Mouse (Mus musculus) retina, adult 2 months (tissue): ENCODE results near the gene Grid2ip.

Source experiments
- DNase-seq: peaks from one replicate; pipeline ENCODE4 v3.0.0-alpha.2; 2012; ENCODE audit warnings: low read depth, low spot score

Gene Grid2ip

DNA sequence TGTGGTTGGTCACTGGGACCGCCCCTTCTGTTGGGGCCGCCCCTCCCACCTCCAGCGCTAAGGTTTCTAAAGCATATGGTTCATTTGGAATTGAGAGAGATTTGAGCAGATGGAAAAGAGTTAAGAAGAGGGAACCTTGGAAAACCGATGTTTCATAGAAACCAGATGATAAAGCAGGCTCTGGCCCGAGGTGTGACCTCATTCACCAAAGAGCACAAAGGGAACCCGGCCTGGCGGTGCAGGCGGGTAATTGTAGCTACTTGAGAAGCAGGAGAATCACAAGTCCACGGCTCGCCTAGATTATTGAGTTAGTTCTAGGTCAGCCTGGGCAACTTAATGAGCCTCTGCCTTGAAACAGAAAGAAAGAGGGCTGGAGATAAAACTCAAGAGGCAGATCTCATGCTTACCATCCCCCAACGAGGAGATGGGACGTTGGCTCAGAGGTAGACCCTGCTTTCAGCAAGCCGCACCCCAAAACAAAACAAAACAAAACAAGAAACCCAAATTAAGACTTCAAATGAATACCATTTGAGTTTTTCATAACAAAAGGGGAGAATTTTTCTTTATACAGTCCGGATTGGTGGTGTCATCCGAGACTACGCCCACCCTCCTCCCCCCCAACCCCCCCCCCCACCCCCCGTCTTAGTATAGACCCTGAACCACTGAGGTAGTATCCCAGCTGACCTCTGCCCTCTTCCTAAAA lies at the start of gene Grid2ip:
Gene Grid2ip (plus strand): TSS at position 653 of the 703 bp plus-strand sequence.
- DNase-seq = no peak

DNA sequence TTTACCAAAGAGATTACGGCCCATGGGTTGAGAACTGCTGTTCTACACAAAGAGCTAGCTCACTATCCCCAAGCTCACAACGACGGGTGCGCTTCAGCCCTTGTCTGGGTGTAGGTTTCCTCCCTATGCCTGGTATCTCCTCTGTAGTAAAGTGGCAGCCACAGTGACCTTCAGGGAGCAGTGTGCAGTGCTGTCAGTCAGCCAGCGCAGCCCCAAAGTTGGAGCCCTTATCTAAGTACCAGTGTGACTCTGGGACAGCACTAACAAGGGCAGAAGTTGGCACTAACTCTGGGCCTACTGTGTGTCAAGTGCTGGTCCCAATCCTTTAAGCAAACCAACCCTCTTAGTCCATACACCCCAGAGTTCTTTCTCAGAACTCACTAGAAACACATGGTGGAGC lies 48.3 kb upstream of the Grid2ip start:
- DNase-seq = no peak

DNA sequence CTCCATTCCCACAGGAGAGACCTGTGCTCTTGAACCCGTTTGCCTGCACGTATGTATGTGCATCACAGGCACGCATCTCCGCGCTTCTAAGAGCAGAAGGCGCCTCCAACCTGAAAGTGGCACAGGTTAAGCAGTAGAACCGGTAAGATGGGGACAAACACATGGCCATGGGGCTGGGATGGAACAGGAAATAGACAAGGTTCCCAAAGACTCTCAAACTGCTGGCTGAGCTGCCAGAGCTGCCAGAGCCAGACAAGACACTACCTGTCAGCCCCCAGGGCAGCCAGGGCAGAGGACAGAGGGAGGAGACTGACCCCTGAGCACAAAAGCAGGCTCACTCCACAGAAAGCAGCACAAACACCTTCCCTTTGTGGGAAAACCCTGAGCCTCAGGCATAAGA lies 47.2 kb upstream of the Grid2ip start:
- DNase-seq = no peak

DNA sequence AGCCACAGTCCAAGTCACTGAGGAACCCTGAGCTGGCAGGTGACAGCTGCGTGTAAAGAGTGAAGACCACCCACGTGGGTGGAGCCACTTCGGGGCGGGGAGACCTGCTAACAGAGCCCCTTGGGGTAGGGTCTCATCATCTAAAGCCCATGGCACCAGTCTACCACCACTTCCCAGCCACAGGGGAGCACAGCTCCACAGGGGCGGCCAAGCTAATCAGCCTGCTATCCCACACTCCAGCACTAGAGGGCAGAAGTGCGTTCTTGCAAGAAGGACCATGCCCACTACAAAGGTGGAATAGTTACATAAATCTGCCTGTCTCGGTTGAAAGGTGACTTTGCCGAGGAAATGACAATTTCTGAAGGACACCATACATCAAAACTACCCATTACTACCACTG lies 45.3 kb upstream of the Grid2ip start:
- peak; percentile 53 for DNase-seq

DNA sequence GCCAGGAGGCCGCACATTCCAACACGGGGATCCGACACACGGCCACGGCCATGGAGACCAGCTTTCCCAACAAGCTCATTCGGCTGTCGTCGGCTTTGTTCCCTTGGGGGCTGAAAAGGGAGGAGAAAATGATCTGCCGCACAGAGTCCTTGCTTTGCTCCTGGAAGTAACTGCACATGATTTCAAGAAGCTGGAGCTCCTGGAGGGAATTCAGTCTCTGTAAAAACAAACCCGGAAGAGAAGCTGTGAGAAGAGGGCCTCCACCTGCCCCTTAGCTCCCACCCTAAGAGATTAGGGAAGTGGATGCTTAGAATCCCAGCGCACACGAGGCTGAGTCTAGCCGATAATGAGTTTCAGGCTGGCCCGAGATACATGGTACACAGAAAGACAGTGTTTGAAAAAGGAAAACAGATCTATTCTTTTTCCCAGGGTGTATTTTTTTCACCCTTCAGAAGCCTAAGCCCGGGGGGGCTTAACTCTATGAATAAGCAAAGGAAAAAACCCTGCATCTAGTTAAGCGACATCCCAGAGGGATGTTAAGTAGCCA lies 42.9 kb upstream of the Grid2ip start:
- DNase-seq = no peak

DNA sequence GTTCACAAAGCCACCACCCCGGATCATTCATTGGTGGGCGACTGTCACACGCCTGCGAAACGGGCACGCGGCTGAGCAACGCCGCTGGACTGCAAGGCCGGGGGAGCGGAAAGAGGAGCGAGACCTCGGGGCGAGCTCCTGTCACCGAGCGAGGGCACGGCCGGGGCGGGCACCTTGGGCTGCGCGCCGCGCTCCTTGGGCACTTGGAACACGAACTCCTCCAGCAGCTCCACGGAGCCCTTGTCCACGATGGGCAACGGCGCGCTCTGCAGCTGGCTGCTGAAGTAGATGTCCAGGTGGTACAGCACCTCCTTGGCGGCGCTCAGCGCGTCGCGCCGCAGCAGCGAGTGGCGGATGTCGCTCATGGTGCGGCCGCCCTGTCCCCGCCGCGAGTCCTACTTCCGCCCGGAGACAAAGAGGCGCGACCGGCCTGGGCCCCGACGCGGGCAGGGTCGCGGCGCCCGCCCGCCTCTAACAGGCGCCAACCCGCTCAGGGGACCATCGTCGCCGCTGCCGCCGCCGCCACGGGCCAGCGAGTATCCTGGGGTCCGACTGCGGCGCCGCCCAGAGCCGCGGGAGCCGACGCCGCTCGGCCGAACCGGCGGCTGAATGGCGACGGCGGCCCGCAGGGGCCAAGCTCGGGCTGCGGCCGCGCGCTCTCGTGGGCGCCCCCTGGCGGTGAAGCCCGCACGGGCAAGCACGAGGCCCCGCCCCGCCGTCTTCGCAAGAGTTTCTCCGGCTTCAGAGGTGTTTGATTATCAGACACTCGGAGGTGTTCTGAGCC lies 42.2 kb upstream of the Grid2ip start, which contains the start of gene E130309D02Rik:
Gene E130309D02Rik (minus strand): TSS at position 631 of the 784 bp plus-strand sequence.
- DNase-seq = peak; percentile 71

DNA sequence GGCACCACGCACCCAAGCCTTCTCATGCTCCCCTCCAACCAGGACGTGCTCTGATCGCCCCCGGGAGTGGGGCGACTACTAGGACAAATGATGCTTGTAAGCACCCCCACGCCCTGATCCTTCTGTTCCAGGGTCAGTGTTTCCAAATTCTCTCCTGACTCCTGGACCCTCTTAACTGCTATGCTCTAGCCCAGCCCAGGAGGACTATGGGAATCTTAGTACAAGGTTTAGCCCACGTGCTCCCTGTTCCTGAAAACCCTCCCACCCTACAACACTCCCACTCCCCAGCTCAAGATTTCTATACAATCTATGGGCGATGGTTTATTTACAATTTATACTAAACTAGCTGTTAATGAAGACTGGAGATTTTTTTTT lies 41.6 kb upstream of the Grid2ip start:
- no peak for DNase-seq

DNA sequence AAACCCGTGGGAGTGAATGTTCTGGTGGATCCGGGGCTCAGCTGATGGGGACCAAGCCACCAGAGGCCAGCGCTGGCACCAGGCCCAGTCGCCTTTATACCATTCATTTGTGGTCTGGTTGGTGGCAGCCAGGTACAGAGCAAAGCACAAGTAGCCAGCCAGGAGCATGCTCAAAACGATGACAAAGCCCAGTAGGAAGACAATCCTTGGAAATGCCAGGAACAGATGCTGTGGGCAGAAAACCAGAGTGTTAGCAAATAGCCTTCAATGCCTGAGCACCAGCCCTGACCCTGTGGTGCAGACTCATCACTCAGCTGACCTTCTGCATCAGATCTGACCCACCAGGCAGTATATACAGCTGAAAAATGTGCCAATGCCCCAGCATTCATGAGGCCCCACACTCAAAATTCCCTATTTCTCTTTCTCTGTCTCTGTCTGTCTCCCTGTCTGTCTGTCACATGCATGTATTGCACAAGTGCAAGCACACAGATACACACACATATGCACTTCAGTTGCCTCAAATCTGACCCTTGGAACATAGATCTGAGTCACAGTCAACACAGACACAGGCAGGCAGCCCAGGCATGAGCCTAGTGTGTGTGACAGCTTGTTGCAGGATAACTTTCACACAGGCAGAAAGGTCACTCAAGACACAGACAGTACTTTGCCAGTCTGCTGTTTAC lies 40.4 kb upstream of the Grid2ip start:
- DNase-seq = no peak

DNA sequence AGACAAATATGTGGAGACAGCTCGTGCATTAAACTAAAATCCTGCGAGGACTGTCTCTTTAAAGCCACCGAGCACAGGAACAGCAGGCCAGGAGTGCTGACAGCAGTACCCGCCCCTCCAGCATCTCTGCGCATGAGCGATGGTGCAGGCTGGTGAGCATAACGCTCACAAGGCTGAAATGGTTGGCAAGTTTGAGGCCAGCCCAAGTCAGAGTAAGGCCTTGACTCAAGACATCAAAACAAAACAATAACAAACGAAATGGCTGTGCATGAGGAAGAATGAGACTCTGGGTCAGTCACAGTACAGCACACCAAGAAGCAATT lies 39.9 kb upstream of the Grid2ip start:
- DNase-seq = no peak

DNA sequence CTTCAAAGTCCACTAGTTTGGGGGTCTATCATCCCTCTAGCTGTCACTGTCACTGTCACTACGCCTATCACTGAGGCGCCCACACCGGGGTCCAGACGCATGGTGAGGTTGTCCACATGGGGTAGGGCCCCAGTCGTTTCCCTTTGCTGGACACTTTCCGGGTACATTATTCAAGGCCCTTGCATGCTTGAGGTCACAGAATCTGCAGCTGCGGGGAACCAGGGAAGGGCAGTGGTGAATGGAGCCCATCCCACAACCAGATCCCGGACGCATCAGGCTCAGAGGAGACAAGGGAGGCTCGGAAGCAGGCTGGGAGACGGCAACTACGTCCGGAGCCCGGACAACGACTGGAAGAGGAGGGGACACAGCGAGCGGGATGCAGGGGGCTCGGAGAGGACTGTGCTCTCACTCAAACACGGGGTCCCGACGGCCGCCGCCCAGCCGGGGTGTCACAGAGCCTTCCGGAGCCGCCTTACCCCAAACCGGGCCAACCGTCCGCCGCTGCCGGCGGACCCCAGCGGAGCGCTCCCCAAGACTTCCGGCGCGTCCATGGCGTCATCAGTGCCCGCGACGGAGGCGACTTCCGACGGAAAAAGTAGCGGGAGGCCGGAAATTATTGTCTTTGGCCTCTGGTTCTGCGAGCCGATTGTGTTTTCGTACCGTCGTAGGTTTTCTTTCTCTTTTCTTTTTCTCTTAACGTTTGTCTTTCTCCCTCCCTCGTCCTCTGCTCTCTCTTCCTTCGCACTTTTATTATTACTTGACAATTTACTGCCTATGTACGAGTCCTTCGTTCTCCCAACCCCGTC lies 28.2 kb upstream of the Grid2ip start, which contains the start of gene Zdhhc4:
Gene Zdhhc4 (minus strand): TSS at position 567 of the 806 bp plus-strand sequence.
- peak; percentile 80 for DNase-seq

DNA sequence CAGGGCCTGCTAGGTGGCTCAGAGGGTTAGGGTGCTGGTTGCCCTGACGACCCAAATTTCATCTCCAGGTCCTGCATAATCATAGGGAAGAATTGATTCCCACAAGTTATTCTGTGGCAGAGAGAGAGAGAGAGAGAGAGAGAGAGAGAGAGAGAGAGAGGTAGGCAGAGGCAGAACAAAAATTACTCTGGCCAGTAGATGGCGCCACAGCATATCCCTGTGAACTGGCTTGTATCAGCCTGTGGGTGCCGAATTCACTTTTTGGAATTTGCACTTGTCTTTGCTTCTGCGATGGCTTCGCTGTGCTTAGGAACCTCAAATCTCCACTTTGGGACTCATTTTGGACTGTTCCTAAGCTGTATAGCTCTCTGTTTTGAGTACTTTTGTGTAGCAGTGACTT lies 23.3 kb upstream of the Grid2ip start:
- DNase-seq = peak; percentile 46

DNA sequence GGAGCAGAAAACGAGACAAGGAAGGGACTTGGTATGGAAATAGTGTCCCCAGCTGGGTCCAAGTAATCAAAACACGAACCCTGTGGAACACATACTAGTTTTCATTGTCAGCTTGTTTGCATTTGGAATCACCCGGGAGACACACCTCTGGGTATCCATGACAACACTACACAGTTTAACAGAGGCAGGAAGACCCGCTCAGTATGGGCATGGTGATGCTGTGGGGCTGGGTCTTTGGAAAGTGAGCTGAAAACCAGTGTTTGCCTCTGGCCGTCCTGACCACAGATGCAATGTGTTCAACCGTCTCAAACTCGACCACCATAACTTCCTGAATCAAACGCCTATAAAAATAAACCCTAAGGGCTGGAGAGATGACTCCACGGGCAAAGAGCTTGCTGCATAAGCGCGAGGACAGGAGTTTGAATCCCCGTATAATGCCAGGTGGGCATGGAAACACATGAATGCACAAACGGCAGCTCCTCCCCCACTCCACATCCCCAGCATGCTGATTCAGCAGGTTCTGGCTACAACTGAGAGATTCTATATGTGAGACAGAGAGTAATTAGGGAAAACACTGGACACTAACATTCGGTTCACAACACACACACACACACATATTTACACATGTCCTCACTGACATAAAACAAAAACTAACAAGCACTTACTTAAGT lies 22.6 kb upstream of the Grid2ip start:
- no peak for DNase-seq

DNA sequence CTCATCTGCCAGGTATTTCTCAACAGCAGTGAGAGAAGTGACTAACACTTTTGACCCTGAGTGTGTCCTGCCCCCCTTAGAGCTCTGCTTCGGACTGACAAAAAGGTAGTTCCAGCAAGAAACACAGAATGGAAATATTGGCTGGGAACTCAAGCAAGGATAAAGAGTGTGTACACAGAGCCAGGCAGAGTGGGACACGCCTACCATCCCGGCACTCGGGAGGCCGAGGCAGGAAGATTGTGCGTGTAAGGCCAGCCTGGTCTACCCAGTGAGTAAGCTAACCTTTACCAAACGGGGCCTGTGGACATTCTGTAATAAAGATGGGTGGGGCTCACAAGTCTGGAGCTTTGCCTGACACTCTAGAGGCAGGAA lies 22.1 kb upstream of the Grid2ip start:
- DNase-seq = no peak

DNA sequence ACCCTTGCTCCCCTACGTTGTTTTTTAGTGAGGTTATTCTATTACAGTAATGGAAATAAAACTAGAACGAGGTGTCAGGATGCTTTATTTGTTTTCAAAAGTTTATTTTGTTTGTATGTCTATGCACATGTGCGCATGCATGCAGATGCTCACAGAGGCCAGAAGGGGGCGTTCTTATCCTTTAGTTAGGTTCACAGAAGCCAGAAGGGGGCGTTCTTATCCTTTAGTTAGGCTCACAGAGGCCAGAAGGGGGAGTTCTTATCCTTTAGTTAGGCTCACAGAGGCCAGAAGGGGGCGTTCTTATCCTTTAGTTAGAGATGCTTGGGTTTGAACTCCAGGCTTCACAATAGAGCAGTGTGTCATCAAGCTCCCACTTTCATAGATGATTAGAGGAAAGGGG lies 20.6 kb upstream of the Grid2ip start:
- no peak for DNase-seq

DNA sequence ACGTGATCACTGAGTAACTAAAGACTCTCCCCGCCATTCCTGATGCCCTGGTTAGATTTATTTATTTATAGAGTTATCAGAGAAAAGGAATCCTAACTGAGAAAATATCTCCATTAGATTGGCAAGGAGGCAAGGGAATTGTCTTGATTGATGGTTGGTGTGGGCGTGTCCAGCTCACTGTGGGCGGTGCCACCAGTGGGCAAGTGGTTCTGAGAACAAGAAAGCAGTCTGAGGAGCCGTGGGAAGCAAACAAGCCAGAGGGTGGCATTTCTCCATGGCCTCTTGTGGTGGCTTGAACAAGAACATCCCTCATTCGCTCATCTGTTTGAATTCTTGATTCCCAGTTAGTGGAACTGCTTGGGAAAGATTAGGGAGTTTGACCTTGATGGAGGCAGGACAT lies 17.5 kb upstream of the Grid2ip start:
- no peak for DNase-seq

DNA sequence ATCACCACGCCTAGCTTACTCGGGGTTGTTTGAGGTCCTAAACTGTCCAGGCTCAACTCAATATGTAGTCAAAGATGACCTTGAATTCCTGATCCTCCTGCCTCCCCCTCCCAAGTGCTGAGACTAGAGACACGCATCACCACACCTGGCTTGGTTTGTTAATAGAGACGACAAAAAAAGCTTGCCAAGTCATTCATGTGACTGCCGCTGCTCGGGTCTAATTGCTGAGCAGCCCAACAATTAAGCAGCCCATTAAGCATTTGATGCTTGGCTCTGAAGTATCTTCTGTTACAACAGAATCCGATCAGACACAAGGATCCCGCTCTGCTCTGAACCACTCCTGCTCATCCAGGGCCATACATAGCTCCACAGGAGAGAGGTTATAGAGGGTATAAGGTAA lies 10.8 kb upstream of the Grid2ip start:
- DNase-seq = no peak

DNA sequence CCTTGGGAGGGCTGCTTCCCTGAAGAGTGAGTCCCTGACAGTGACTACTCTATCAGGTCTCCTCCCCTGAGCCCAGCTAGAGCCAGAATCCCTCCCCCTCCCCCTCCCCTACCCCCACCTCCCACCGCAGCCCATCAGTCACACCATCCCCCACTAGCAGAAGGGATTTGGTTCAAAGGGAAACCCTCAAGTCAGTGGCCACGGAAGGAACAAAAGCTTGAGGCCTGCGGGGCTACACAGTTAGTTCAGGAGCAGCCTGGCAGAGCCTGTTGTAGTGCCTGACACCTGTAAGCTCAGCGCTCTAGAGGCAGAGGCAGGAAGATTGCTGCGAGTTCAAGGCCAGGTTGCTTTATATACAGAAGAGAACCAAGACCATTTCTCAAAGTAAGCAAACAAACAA lies 1.1 kb upstream of the Grid2ip start:
- DNase-seq = no peak

DNA sequence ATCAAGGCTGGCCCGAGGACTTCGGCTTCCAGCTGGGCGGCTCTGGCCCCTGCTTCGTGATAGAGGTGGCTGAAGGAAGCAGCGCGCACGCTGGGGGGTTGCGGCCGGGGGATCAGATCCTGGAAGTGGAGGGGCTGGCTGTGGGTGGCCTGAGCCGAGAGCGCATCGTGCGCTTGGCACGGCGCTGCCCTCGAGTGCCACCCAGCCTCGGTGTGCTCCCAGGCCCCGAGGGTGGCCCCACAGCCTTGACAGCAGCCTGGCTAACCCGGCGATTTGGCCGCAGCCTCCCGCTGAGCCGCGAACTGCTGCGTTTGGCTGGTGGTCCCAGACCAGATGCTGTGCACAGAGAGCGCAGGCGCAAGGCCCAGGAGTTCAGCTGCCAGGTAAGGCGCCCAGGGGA lies 426 bp downstream of the Grid2ip start:
- DNase-seq = no peak

DNA sequence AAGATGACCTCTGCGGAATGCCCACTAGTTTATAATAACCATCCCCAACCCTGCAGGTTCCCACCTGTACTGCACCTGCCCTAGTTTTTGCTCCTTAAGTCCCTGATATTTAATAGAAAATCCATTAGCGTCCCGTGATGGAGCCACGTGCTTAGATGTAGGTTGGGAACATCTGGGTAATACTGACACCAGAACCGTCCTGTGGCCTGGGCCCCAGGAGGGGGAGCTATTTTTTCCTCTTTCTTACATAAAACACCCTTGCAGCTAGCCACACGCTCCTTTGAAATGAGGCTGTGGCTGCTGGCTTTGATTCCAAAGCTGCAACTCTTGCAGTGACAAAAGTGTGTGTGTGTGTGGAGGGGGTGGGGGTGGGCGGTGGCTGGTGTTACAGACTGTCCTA lies 2.1 kb downstream of the Grid2ip start:
- no peak for DNase-seq

DNA sequence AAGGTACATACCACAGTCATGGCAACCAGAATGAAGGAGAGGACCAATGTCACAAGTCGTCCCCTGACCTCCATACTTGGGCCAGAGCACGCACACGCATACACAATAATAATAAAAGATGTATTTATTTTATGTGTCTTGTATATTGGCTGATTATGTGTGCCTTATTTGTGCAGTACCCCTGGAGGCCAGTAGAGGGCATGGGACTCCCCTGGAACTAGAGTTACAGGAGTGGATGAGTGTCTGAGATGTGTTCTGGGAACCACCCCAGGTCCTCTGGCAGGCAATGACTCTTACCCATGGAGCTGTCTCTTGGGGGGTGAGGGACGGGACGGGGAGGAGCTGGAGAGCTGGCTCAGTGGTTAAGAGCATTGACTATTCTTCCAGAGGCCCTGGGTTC lies 2.9 kb downstream of the Grid2ip start:
- DNase-seq = no peak

DNA sequence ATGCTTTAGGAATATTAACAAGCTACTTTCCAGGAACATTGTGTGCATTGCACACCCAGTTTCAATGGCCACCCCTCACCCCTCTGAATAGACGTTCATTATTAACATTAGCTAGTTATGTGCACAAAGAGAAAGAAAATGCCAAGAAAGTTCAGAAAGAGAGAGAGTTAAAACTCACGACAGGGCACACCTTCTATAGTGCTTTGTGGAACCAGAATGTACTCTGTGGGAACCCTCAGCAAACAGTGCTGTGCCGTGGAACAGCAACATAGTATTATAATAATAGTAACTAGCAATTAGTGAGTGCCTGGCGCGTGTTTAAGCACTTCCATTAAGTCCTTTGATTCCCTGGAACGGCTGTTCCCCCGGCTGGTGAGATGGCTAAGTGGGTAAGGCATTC lies 4.3 kb downstream of the Grid2ip start:
- no peak for DNase-seq
